Mouse (Mus musculus) stomach, postnatal 0 days (tissue): ENCODE results near the gene Psmb8.
"Not testable (repeated sequence)": the region's sequence is repeated elsewhere in the genome, so short reads cannot be mapped to it uniquely, and the experiment has no call there.

ENCODE experiments used
- CTCF ChIP-seq: IDR thresholded peaks from 2 replicates; pipeline ENCODE4 v1.5.1; 2016; ENCODE audit warnings: antibody characterized with exemption, low read depth, mild to moderate bottlenecking, moderate library complexity
- EP300 ChIP-seq: optimal IDR thresholded peaks from 2 replicates; pipeline ENCODE3; 2016; ENCODE audit warnings: antibody characterized with exemption

GRCm38 (mm10) chr17:34232021-34232420 is 34.5 kb downstream of the Psmb8 start:
- TF ChIP-seq CTCF, EP300: not testable (repeated sequence)
